Mouse (Mus musculus) macrophage (primary cell): ENCODE measurements around the gene Ppm1h. TPM values are rescaled to one million over a fixed set of nuclear protein-coding genes. Genes with fewer than 3 reads are reported as not detected.

ENCODE experiments used
- H3K27ac ChIP-seq: fragments of 350-480 bp; formaldehyde crosslinking; 2 replicates; pipeline ENCODE4 v1.9.0; 2021
- H3K36me3 ChIP-seq: fragments of 350-480 bp; formaldehyde crosslinking; 2 replicates; pipeline ENCODE4 v1.9.0; 2021; ENCODE audit errors: inconsistent target
- H3K4me3 ChIP-seq: fragments of 350-480 bp; formaldehyde crosslinking; 2 replicates; pipeline ENCODE4 v1.9.0; 2021; ENCODE audit errors: inconsistent target
- H3K79me2 ChIP-seq: fragments of 350-480 bp; formaldehyde crosslinking; 2 replicates; pipeline ENCODE4 v1.9.0; 2021; ENCODE audit errors: inconsistent target
- WGBS: methylation state at CpG from one replicate; pipeline ENCODE4 v1.1.7; 2026; ENCODE audit warnings: inconsistent platforms; ENCODE audit not compliant: missing documents; 5-methylcytosine and 5-hydroxymethylcytosine counted together
- polyA plus RNA-seq: library from polyadenylated mRNA; stranded (reverse); fragments of 250-400 nt; gene quantifications from 3 replicates; pipeline ENCODE4 v1.2.4, GENCODE M21; 2018; ENCODE audit warnings: inconsistent platforms

Ppm1h gene
- polyA plus RNA-seq, 1 experiment from 2014 or later: 53.1 TPM

DNA sequence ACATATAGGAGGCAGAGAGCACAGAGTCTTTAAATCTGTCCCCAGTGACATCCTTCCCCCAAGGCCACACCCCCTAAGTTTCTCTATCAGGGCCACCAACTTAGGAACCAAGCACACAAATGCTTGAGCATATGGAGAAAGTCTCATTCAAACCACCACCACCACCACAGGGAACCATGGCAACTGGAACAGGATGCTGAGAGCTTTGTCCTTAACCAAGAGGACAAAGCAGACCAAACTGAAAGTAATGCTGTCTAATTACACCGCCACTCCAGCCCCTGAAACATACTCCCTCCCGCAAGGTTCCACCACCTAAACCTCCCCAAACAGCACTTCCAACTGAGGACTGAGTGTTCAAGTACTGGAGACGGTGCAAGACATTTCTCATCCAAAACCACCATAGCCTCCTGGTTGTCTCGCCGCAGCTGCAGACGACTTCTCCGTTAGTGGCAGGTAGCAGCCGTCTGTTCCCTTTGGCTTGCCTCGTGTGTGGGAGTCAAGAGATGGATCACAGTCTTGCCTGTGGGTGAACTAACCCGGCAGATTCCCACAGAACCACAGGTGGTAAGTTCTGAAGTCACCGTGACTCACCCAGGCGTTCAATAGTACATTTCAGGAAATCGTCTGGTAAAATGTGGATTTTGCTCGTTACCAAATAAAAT is 39.3 kb downstream of the Ppm1h start:
- H3K36me3 ChIP-seq: peaks cover 32% of the 10 kb centered on the region
- no peak overlapping the region for H3K4me3 ChIP-seq
- 90% methylated on average over 13 of the region's 14 CpGs for WGBS
- peaks cover 100% of the 10 kb centered on the region for H3K79me2 ChIP-seq
- H3K27ac ChIP-seq: no peak overlapping the region

DNA sequence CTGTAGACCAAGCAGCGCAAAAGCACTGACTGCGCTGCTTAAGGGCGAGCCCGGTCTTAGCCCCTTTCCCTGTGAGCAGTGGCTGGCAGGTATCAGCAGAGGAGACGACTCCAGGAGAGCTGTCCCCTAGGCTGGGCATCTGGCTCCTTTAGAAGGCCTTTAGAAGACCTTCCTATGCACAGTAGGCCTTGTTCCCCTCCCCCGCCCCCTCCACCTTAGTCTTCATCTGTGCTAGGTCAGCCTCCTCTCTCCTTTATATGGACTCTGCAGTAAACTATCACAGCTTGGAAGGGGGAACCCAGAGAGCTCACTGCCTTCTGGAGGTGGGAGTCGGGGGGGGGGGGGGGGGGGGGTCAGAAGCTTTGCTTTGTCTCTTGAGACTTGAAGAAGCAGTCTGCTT is 40.4 kb downstream of the Ppm1h start:
- Histone ChIP-seq H3K27ac (no peak overlapping the region), H3K4me3 (no peak overlapping the region), H3K79me2 (peaks cover 100% of the 10 kb centered on the region), H3K36me3 (peaks cover 25% of the 10 kb centered on the region)
- 97% methylated on average over 6 of the region's 7 CpGs for WGBS

DNA sequence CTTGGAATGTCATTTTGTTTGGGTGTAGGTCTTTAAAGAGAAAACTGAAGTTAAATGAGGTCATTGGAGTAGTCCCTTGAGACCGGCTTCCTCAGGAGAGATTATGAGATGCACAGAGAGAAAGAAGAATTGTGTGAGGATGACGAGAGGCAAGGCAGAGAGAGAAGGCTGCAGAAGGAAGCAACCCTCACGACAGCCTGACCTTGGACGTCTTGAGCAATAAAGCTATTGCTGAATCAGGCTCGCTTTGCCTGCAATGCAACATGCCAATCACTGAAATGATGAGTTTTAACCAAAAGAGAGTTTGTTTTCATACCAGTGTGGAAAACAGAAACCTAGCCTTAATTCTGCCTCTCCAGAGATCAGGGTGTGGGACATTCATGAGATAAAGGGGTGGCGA is 43.5 kb downstream of the Ppm1h start:
- Histone ChIP-seq H3K4me3 (no peak overlapping the region), H3K27ac (no peak overlapping the region), H3K36me3 (peaks cover 10% of the 10 kb centered on the region), H3K79me2 (peaks cover 100% of the 10 kb centered on the region)
- WGBS: 56% methylated on average over 6 of the region's 6 CpGs

DNA sequence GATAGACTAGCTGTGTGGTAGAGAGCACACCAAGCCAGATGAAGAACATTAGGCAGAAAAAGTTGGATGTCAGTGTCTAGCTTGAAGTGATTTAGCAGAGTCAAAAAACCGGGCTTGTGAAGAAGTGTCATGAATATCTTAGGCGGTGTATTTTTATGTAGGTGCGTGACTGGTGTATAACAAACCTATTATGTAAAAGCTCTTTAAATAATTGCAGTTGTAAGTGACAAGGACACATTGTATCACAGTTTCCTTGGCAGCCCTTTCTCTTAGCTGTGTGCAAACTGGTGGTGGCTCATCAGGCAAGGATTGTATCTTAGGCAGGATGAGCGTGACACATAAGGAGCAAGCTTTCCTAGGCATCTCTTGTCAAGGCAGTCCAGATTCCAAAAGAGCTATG is 46.1 kb downstream of the Ppm1h start:
- H3K27ac ChIP-seq: no peak overlapping the region
- H3K79me2 ChIP-seq: peaks cover 100% of the 10 kb centered on the region
- WGBS: 100% methylated on average over 4 of the region's 4 CpGs
- no peaks in the 10 kb centered on the region for H3K36me3 ChIP-seq
- no peak overlapping the region for H3K4me3 ChIP-seq

DNA sequence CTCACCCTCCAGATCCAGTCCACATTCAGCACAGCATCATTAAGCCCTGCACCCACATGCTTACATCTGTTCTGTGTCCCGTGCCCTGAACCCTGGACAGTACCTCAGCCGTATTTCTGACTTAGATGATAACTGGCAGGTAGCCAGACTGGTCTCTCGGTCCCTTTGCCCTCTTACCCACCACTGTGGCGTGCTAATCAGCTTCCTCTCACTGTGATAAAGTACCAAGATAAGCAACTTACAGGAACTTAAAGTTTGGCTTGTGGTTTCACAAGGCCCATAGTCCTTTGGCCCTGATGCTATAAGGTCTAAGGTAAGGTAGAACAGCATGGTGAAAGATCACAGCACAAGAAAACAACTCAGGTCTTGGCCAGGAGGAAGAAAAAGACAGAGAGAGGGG is 48.7 kb downstream of the Ppm1h start:
- 33% methylated on average over 4 of the region's 4 CpGs for WGBS
- H3K79me2 ChIP-seq: peaks cover 100% of the 10 kb centered on the region

DNA sequence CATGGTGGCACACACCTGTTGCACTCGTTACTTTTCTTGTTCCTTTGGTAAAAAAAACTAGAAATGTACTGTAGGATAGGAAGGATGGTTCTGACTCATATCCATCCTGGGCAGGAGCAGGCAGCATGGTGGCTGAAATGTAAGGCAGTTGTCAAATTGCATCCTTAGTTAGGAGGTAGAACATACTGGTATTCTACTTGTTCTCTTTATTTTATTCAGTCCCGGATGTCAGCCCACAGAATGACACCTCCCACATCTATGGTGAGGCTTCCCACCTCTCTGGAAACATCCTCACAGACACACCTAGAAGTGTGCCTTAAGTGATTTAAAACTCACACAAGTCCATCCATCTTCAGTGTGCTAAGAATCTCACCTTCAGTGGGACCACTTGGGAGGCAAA is 49.6 kb downstream of the Ppm1h start:
- peaks cover 100% of the 10 kb centered on the region for H3K79me2 ChIP-seq
- WGBS: 100% methylated on average over 2 of the region's 2 CpGs
- H3K36me3 ChIP-seq: peaks cover 28% of the 10 kb centered on the region; the same call in 1 of the 2 replicates
- H3K27ac ChIP-seq: no peak overlapping the region
- H3K4me3 ChIP-seq: no peak overlapping the region

More for the DNA sequence above, 48.7 kb downstream of the Ppm1h start:
- Histone ChIP-seq H3K27ac (no peak overlapping the region), H3K36me3 (peaks cover 19% of the 10 kb centered on the region; the same call in 1 of the 2 replicates), H3K4me3 (no peak overlapping the region)

GRCm38 (mm10) chr10:122732146-122732545 is 53.6 kb downstream of the Ppm1h start:
- no peak overlapping the region for H3K4me3 ChIP-seq
- 93% methylated on average over 3 of the region's 3 CpGs for WGBS
- H3K27ac ChIP-seq: no peak overlapping the region
- peaks cover 95% of the 10 kb centered on the region for H3K79me2 ChIP-seq
- peaks cover 41% of the 10 kb centered on the region for H3K36me3 ChIP-seq

DNA sequence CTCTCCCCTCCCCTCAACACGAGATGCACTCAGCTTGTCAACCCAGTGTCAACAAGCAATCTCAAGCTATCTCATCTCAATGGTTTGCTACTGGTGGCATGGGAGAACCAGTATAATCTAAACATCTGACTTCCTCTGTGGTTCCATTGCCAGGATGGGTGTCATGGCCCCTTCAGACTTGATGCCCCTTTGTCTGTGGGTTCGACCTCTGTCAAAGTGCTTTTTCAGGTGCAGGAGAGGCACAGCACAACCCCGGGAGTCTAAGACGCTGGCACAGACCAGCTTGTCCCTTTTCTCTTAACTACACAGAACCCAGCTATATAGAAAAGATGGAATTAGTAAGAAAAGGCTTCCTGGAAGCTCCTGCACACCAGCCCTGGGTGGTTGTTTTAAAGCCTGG is 56.0 kb downstream of the Ppm1h start:
- peaks cover 95% of the 10 kb centered on the region for H3K79me2 ChIP-seq
- H3K27ac ChIP-seq: no peak overlapping the region
- H3K4me3 ChIP-seq: no peak overlapping the region
- H3K36me3 ChIP-seq: peaks cover 41% of the 10 kb centered on the region
- WGBS: 98% methylated on average over 4 of the region's 4 CpGs

DNA sequence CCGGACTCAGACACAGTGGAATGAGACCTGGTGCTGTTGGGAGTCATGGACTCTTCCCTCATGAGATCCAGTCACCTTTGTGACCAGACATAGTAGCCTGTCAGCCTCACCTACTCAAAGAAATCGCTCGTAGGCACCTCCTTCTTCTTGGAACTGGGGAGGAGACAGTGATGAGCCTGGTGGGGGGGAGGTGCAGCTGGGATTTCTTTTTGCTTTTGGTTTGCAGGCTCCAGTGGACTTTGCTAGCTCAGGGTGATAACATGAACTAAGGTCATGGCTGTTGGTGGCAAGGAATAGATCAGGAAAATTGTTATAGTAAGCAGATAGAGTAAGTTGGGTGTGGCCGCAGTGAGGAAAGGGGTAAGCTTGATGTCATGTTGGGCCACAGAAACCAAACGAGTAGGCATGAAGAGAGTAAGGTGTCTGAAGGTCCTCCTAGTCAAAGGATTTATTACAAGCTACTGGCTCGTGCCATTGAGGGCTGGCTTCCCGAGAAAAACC is 56.8 kb downstream of the Ppm1h start:
- 95% methylated on average over 7 of the region's 7 CpGs for WGBS
- Histone ChIP-seq H3K79me2 (peaks cover 95% of the 10 kb centered on the region), H3K4me3 (no peak overlapping the region), H3K36me3 (peaks cover 41% of the 10 kb centered on the region), H3K27ac (no peak overlapping the region)

- 2% methylated on average over 4 of the region's 4 CpGs for WGBS
- H3K79me2 ChIP-seq: peaks cover 95% of the 10 kb centered on the region
- H3K4me3 ChIP-seq: no peak overlapping the region
- H3K36me3 ChIP-seq: peaks cover 26% of the 10 kb centered on the region
- peak overlapping the region; percentile 90 for H3K27ac ChIP-seq
Measured at GRCm38 (mm10) chr10:122736835-122737234, 58.3 kb downstream of the Ppm1h start.

- 96% methylated on average over 5 of the region's 10 CpGs for WGBS
- Histone ChIP-seq H3K79me2 (peaks cover 95% of the 10 kb centered on the region), H3K36me3 (peaks cover 10% of the 10 kb centered on the region), H3K27ac (no peak overlapping the region), H3K4me3 (no peak overlapping the region)
Measured at GRCm38 (mm10) chr10:122738526-122738925, 60.0 kb downstream of the Ppm1h start.

DNA sequence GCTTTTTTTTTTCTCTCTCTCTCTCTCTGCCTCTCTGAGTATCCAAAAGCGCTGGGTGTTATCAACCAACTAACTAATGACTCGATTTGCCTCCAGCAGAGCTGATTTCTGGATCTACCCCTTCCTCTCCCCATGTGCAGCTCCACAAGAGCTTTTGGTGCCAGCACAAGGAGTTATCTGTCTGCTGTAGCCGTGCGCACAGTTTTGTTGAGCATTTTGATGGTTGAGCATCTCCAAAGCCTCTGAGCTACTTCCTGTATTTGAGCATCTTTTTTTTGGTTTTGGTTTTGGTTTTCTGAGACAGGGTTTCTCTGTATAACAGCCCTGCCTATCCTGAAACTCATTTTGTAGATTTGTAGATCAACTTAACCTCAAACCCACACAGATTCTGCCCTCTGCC is 60.5 kb downstream of the Ppm1h start:
- H3K27ac ChIP-seq: no peak overlapping the region
- no peak overlapping the region for H3K4me3 ChIP-seq
- H3K36me3 ChIP-seq: peaks cover 5% of the 10 kb centered on the region; the same call in 1 of the 2 replicates
- H3K79me2 ChIP-seq: peaks cover 95% of the 10 kb centered on the region
- 82% methylated on average over 4 of the region's 4 CpGs for WGBS

- Histone ChIP-seq H3K27ac (no peak overlapping the region), H3K79me2 (peaks cover 95% of the 10 kb centered on the region), H3K4me3 (no peak overlapping the region), H3K36me3 (no peaks in the 10 kb centered on the region)
- 95% methylated on average over 4 of the region's 4 CpGs for WGBS
Measured at GRCm38 (mm10) chr10:122740117-122740516, 61.6 kb downstream of the Ppm1h start.

DNA sequence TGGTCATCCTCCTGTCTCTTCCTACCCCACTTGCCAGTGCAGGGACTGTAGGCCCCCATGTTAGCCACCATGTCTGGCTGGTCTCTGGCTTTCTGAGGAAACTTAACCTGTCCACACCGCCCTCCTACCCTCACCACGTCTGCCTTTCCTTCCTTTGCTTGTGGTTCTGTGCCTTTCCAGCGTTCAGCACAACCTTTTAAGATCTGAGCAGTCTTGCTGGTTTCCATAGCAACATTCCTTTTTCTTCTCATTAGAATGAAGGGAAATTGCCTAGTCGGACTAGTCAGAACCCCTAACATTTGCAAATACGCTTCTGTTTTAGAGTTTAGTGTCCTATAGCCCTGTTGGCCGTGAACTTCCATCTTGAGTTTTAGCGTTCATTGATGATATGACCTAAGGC is 62.6 kb downstream of the Ppm1h start:
- 89% methylated on average over 7 of the region's 7 CpGs for WGBS
- Histone ChIP-seq H3K4me3 (no peak overlapping the region), H3K27ac (no peak overlapping the region), H3K36me3 (no peaks in the 10 kb centered on the region), H3K79me2 (peaks cover 95% of the 10 kb centered on the region)

DNA sequence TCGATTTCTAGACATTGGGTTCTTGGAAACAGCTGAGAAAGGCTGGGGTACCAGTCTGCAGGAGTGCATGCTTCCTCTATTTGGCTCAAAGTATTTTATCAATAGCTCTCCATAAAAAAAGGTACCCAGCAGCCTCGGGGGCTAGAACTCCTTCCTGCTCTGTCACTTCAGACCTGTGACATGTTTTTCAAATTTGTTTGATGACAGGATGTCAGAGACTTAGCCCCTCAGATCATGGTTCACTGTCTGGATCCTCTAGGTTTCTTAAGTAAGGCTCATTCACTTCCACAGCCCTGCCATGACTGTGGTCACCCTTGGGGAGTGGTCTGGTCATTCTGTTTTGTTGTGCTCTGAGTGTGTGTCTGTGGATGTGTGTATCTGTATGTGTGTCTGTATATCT is 63.6 kb downstream of the Ppm1h start:
- no peak overlapping the region for H3K4me3 ChIP-seq
- 67% methylated on average over 2 of the region's 2 CpGs for WGBS
- H3K36me3 ChIP-seq: no peaks in the 10 kb centered on the region
- no peak overlapping the region for H3K27ac ChIP-seq
- peaks cover 99% of the 10 kb centered on the region for H3K79me2 ChIP-seq

DNA sequence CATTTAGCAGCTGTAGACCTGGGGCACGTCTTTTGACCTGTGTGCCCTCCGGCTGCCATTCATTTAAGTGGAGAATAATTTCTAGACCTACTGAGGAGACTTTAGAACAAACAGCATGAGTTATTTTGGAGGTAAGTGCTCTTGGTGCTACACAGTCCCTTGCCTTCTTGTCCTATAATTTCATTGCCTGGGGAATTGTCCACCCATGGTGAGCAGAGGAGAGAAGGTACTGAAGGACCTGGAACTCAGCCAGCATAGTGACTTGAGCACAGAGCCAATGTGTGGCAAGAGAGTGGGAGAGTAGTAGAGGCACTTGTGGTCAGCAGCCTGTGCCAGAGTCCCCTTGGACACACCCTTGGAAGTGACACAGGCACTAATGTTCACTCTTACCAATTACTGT is 64.8 kb downstream of the Ppm1h start:
- Histone ChIP-seq H3K27ac (no peak overlapping the region), H3K79me2 (peaks cover 95% of the 10 kb centered on the region), H3K36me3 (no peaks in the 10 kb centered on the region), H3K4me3 (no peak overlapping the region)
- 96% methylated on average over 2 of the region's 2 CpGs for WGBS
